Mouse (Mus musculus) liver, embryonic 13.5 days (tissue): ENCODE data around the gene Plekha7. TPM values are rescaled to one million over a fixed set of nuclear protein-coding genes. Genes with fewer than 3 reads are reported as not detected.

ENCODE experiments used
- ATAC-seq: fragments of 200-750 bp; cut with Nextera tagmentation; 2 replicates; pipeline ENCODE4 v1.8.0; 2017; ENCODE audit warnings: low read depth, mild to moderate bottlenecking, moderate number of reproducible peaks, moderate library complexity
- DNase-seq: peaks from one replicate; pipeline ENCODE4 v3.0.0; 2022
- H3K27ac ChIP-seq: fragments of 300-500 bp; sonication (generic); 2 replicates; pipeline ENCODE4 v1.5.1; 2015; ENCODE audit warnings: moderate library complexity, mild to moderate bottlenecking, inconsistent platforms
- H3K27me3 ChIP-seq: fragments of 300-500 bp; sonication (generic); 2 replicates; pipeline ENCODE4 v1.6.1; 2015; ENCODE audit warnings: mild to moderate bottlenecking, inconsistent platforms
- H3K36me3 ChIP-seq: fragments of 300-500 bp; sonication (generic); 2 replicates; pipeline ENCODE4 v1.6.1; 2015; ENCODE audit warnings: mild to moderate bottlenecking, inconsistent platforms
- H3K4me1 ChIP-seq: fragments of 300-500 bp; sonication (generic); replicated peaks from 2 replicates; pipeline ENCODE4 v1.6.1; 2015; ENCODE audit warnings: inconsistent platforms
- H3K4me2 ChIP-seq: fragments of 300-500 bp; sonication (generic); 2 replicates; pipeline ENCODE4 v1.6.1; 2015; ENCODE audit warnings: inconsistent platforms, mild to moderate bottlenecking, moderate library complexity
- H3K4me3 ChIP-seq: fragments of 300-500 bp; sonication (generic); replicated peaks from 2 replicates; pipeline ENCODE4 v1.5.1; 2015; ENCODE audit warnings: mild to moderate bottlenecking, inconsistent platforms
- H3K9ac ChIP-seq: fragments of 300-500 bp; sonication (generic); 2 replicates; pipeline ENCODE4 v1.6.1; 2015; ENCODE audit warnings: mild to moderate bottlenecking, inconsistent platforms
- H3K9me3 ChIP-seq: fragments of 300-500 bp; sonication (generic); replicated peaks from 2 replicates; pipeline ENCODE4 v1.6.1; 2016; ENCODE audit warnings: inconsistent platforms
- WGBS: fragments of 180-500 bp; shearing (Covaris S2); methylation state at CpG from one replicate; pipeline ENCODE4 v1.1.7; 2015; ENCODE audit not compliant: insufficient replicate concordance; 5-methylcytosine and 5-hydroxymethylcytosine counted together
- polyA plus RNA-seq: library from polyadenylated mRNA; unstranded; fragments of >200 nt; fragmentation: Nextera tagmentation; extraction: Ambion mirVana; gene quantifications from 2 replicates; pipeline ENCODE4 v1.2.1, GENCODE M21; 2015

Gene Plekha7
- polyA plus RNA-seq, 1 experiment from 2014 or later, result 2.5 TPM

DNA sequence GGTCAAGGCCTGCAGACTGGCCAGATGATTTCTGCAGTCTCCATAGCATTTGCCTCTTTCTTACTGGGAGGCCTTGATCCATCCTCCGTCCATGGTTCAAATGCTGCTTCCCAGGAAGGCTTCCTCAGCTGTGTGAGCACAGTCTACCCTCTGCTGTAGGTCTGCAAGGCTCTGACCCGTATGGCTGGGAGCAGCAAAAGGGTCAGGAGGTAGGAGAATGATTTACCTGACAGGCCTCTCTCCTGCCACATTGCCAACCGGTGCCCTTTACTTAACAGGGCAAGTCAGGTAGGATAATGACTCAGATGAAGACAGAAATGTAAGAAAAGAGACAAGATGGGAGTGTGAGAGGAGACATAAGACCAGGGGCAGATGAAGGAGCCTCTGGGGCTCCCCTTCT, 129.3 kb downstream of the Plekha7 start:
- no peaks in the 10 kb centered on the region for H3K4me1 ChIP-seq
- no peaks in the 10 kb centered on the region for H3K9me3 ChIP-seq
- no peaks in the 10 kb centered on the region for H3K27me3 ChIP-seq
- H3K9ac ChIP-seq, result no peak overlapping the region
- ATAC-seq (no peak), DNase-seq (no peak)
- H3K4me2 ChIP-seq, result no peak overlapping the region
- WGBS, result 57% methylated on average over 3 of the region's 3 CpGs
- H3K36me3 ChIP-seq, result no peaks in the 10 kb centered on the region
- H3K27ac ChIP-seq, result no peak overlapping the region
- no peak overlapping the region for H3K4me3 ChIP-seq

DNA sequence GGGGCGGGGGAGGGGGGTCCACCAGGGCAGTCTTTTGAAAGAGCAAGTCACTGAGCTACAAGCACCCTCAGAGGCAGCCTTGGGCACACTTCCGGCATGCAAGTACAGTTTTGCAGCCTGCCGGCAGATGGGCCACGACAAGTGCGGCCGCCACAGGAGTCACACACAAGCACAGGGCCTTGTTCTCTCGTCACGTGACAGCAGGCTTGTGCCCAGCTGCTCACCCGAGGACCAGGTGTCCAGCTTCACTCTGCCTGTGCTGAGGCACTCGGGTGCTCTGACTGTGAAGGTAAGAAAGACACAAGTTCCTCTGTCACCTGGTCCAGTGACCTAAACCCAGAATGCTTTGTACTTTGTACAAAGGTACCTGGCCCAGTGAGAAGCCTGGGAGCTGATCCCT, 135.4 kb downstream of the Plekha7 start:
- H3K27me3 ChIP-seq, result no peaks in the 10 kb centered on the region
- 74% methylated on average over 10 of the region's 10 CpGs for WGBS
- no peaks in the 10 kb centered on the region for H3K9me3 ChIP-seq
- no peak overlapping the region for H3K4me3 ChIP-seq
- no peaks in the 10 kb centered on the region for H3K4me1 ChIP-seq
- no peak overlapping the region for H3K9ac ChIP-seq
- no peak for DNase-seq
- no peak overlapping the region for H3K27ac ChIP-seq
- no peaks in the 10 kb centered on the region for H3K36me3 ChIP-seq
- H3K4me2 ChIP-seq, result no peak overlapping the region
- ATAC-seq, result no peak

DNA sequence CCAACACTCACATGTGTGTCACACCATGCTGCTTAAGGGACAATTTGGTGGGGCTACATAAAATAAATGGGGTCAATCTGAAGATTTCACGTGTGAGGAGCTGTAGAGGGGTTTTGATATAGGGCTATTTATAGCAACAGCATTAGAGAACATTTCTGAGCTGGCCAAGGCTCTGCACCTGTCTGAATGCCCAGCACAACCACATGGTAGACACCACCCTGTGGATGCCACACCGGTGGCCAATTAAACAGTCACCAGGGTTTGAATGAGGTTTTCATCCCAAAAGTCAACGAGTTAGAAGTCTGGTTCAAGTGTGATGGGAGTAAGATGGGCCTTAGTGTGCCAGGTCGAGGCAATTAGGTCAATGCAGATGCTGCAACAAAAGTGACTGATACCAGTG, 138.8 kb downstream of the Plekha7 start:
- Histone ChIP-seq H3K9ac (no peak overlapping the region), H3K36me3 (no peaks in the 10 kb centered on the region), H3K9me3 (no peaks in the 10 kb centered on the region), H3K4me1 (no peaks in the 10 kb centered on the region), H3K27me3 (no peaks in the 10 kb centered on the region), H3K27ac (no peak overlapping the region), H3K4me3 (no peak overlapping the region), H3K4me2 (no peak overlapping the region)
- ATAC-seq, result no peak
- no peak for DNase-seq
- WGBS, result 50% methylated on average over 4 of the region's 4 CpGs

DNA sequence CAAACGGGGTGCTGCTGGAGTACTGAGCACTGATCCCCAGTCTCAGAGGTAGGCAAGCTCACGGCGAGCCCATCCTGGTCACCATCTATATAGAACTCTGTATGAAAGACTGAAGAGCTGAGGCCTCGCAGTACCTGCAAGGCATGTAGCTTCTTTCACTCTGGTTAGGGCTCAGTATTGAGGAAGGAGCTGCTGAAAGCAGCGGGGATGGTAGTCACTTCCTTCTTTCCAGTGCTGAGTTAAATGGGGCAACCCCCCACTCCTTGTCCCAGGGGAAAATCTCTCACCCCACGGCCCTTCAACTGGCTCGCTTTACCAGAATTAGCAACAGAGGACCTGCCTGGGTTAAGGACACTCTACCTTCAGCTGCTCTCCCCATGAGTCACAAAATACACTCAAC, 140.0 kb downstream of the Plekha7 start:
- WGBS, result 65% methylated on average over 7 of the region's 7 CpGs
- no peak overlapping the region for H3K4me2 ChIP-seq
- H3K9me3 ChIP-seq, result no peaks in the 10 kb centered on the region
- ATAC-seq (no peak), DNase-seq (no peak)
- H3K4me1 ChIP-seq, result no peaks in the 10 kb centered on the region
- H3K27me3 ChIP-seq, result no peaks in the 10 kb centered on the region
- 0 out of 2 replicates have a peak, but pooled peaks cover 5% of the 10 kb centered on the region for H3K36me3 ChIP-seq
- H3K9ac ChIP-seq, result no peak overlapping the region
- no peak overlapping the region for H3K27ac ChIP-seq
- no peak overlapping the region for H3K4me3 ChIP-seq

DNA sequence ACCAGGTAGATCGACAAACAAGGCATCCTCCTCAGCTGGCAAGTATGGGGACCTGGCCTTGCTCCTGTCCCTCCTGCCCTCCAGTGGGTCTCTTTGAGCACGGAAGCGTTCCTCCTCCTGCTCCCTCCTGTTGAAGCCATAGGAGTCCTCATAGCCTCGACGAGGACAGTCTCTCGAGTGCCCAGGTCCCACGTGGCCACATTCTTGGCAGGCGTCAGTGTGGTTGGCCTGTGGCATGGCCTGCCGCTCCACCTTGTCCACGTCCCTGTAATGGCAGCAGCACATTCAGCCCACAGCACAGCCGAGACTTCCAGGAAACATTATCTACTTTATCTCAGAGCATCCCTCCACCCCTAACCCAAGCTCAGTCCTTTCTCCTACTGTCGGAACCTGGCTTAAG, 143.9 kb downstream of the Plekha7 start:
- H3K27ac ChIP-seq, result no peak overlapping the region
- ATAC-seq (no peak), DNase-seq (no peak)
- H3K36me3 ChIP-seq, result 0 out of 2 replicates have a peak, but pooled peaks cover 5% of the 10 kb centered on the region
- no peak overlapping the region for H3K9ac ChIP-seq
- no peak overlapping the region for H3K4me3 ChIP-seq
- no peaks in the 10 kb centered on the region for H3K27me3 ChIP-seq
- H3K4me1 ChIP-seq, result no peaks in the 10 kb centered on the region
- H3K4me2 ChIP-seq, result no peak overlapping the region
- H3K9me3 ChIP-seq, result no peaks in the 10 kb centered on the region
- 70% methylated on average over 12 of the region's 12 CpGs for WGBS

DNA sequence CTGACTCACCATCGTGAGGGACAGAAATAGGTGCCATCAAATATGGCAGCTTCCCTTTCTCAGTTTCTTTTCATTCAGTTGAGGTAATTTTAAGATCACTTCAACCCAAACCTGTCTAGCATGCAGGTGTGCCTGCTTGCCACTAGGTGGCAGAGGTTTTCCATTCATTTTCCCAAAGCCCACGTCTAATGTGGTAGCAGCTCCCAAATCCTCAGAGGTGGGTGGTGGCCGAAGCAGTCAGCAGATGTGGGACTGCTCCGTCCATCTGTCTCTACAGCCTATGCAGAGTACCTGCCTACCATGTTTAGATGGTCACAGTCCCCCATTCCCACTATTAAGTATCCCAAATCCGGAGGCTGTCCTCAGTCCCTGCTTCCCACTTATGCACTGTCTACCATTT, 146.6 kb downstream of the Plekha7 start:
- no peak overlapping the region for H3K9ac ChIP-seq
- no peaks in the 10 kb centered on the region for H3K27me3 ChIP-seq
- no peak overlapping the region for H3K27ac ChIP-seq
- no peaks in the 10 kb centered on the region for H3K9me3 ChIP-seq
- H3K4me3 ChIP-seq, result no peak overlapping the region
- ATAC-seq, result no peak
- WGBS, result 15% methylated on average over 5 of the region's 5 CpGs
- H3K4me1 ChIP-seq, result no peaks in the 10 kb centered on the region
- 0 out of 2 replicates have a peak, but pooled peaks cover 5% of the 10 kb centered on the region for H3K36me3 ChIP-seq
- no peak for DNase-seq
- H3K4me2 ChIP-seq, result no peak overlapping the region

DNA sequence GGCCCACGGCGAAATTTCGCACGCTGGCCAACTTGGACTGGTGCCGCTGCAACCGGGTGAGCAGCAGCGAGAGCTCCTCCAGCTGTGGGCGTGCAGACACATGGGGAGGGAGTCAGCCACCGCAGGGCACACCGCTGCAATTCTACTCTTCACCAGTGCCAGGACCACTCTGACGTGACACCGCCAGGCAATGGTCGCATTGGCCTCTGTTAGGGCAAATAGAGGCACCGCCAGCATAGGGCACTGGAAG, 151.4 kb downstream of the Plekha7 start:
- H3K27ac ChIP-seq, result no peak overlapping the region
- DNase-seq (no peak), ATAC-seq (no peak)
- H3K9me3 ChIP-seq, result no peaks in the 10 kb centered on the region
- 70% methylated on average over 14 of the region's 14 CpGs for WGBS
- no peak overlapping the region for H3K4me3 ChIP-seq
- H3K36me3 ChIP-seq, result no peaks in the 10 kb centered on the region
- no peaks in the 10 kb centered on the region for H3K27me3 ChIP-seq
- no peaks in the 10 kb centered on the region for H3K4me1 ChIP-seq
- H3K9ac ChIP-seq, result no peak overlapping the region
- no peak overlapping the region for H3K4me2 ChIP-seq

DNA sequence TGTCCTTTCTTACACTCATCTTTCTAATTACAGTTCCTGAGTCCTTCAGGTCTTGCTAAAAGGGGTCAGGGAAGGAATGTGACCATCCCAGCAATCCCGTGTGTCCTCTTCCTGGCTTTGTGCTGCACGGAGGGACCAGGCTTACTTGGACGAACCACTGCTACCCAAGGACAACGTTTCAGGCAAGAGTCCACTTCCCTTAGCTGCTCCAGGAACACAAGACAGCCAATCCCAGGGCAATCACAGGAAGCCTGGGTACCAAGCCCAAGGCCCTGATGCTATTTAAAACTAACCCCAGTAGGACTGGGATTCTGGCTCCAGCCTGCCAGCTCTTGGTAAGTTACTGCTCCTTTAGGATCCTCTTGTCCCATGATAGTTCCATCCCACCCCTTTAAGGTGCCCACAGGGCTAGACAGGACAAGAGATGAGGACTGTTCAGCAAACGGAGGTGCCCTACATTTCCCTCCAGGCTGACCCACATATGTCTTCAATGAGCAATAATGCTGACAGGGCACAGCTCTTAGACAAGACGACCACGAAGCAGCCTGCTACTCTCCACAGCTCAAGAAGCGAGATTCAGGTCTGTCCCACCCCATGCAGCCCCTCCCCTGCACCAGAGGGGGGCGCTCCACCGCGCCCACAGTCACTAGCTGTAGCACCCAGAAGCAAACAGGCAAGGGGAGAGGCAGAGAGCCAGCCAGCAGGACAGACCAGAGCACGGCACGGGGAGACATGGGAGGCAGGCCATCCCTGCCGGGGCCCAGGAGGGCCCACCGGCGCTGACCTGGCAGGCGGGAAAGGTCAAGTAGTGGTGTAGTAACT, 151.9 kb downstream of the Plekha7 start:
- H3K36me3 ChIP-seq, result no peaks in the 10 kb centered on the region
- no peak overlapping the region for H3K4me2 ChIP-seq
- H3K27ac ChIP-seq, result no peak overlapping the region
- H3K27me3 ChIP-seq, result no peaks in the 10 kb centered on the region
- no peak overlapping the region for H3K4me3 ChIP-seq
- DNase-seq, result no peak
- no peaks in the 10 kb centered on the region for H3K9me3 ChIP-seq
- WGBS, result 50% methylated on average over 17 of the region's 17 CpGs
- ATAC-seq, result no peak
- no peaks in the 10 kb centered on the region for H3K4me1 ChIP-seq
- H3K9ac ChIP-seq, result no peak overlapping the region

DNA sequence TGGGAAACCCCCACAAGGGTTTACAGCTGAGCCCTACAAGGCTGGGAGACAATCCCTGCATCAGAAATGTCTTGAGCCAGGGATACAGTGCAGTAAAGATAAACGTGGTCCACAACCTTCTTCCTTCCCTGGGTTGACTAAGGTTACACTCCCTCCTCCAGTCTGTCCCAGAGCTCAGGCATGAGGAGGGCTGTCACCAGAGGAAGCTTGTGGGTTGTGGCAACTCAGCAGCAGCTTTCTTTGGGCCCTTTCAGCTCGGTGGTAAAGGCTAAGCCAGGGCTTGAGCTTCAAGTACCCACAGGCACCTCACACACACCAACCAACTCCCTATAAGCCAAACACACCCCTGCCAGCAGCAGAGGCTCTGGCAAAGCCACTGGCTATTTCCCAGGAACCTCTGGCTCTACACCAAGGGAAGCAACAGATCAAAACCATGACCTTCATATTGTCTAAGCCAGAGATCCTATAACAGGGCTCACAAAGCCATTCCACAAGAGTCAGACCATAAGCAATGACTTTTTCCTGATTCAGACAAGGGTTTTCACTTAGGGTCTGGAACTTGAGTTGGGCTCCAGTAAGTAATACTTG, 154.3 kb downstream of the Plekha7 start:
- WGBS, result 8% methylated on average over 2 of the region's 2 CpGs
- Histone ChIP-seq H3K4me1 (no peaks in the 10 kb centered on the region), H3K4me2 (no peak overlapping the region), H3K27me3 (no peaks in the 10 kb centered on the region), H3K4me3 (no peak overlapping the region), H3K9ac (no peak overlapping the region), H3K27ac (no peak overlapping the region), H3K9me3 (no peaks in the 10 kb centered on the region), H3K36me3 (no peaks in the 10 kb centered on the region)
- ATAC-seq (no peak), DNase-seq (no peak)

DNA sequence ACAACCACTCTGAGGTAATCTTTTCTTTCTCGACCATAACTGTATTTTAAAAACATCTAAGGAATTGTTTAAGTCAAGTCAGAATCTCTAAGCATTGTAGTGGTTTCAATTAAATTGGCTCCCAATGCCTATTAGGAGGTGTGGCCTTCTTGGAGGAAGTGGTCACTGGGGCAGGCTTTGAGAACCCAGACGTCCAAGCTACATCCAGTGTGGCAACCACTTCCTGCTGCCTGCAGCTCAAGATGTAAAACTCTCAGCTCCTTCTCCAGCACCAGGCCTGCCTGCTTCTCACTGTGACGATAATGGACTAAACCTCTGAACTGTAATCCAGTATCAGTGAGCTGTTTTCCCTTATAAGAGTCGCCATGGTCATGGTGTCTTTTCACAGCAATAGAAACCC, 158.6 kb downstream of the Plekha7 start:
- DNase-seq, result no peak
- Histone ChIP-seq H3K9me3 (no peaks in the 10 kb centered on the region), H3K9ac (no peak overlapping the region), H3K4me3 (no peak overlapping the region), H3K36me3 (no peaks in the 10 kb centered on the region), H3K27ac (no peak overlapping the region), H3K4me1 (no peaks in the 10 kb centered on the region), H3K27me3 (no peaks in the 10 kb centered on the region), H3K4me2 (no peak overlapping the region)
- ATAC-seq, result no peak
- 26% methylated on average over 4 of the region's 4 CpGs for WGBS

DNA sequence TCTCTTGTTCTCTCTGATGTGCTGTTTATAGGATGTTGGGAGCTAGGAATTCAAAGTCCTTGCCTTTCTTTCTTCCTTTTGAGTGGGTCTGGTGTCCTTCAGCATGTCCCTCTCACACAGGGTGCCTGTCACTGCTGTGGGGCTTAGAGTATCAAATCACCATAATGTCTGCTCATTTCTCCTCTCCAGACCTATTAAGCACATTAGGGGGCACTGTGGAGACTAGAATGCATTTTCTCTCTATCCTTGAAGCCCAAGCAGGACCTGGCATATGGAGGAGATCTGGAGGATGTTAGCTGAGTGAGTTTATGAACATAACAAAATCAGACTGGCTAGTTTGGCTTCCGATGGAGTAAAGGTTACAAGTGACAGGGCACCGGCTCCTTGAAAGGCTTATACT, 161.1 kb downstream of the Plekha7 start:
- no peaks in the 10 kb centered on the region for H3K9me3 ChIP-seq
- no peaks in the 10 kb centered on the region for H3K4me1 ChIP-seq
- no peak overlapping the region for H3K4me2 ChIP-seq
- DNase-seq, result no peak
- no peaks in the 10 kb centered on the region for H3K27me3 ChIP-seq
- no peak overlapping the region for H3K27ac ChIP-seq
- no peaks in the 10 kb centered on the region for H3K36me3 ChIP-seq
- H3K4me3 ChIP-seq, result no peak overlapping the region
- H3K9ac ChIP-seq, result no peak overlapping the region
- WGBS, result 64% methylated on average over 2 of the region's 2 CpGs
- no peak for ATAC-seq

DNA sequence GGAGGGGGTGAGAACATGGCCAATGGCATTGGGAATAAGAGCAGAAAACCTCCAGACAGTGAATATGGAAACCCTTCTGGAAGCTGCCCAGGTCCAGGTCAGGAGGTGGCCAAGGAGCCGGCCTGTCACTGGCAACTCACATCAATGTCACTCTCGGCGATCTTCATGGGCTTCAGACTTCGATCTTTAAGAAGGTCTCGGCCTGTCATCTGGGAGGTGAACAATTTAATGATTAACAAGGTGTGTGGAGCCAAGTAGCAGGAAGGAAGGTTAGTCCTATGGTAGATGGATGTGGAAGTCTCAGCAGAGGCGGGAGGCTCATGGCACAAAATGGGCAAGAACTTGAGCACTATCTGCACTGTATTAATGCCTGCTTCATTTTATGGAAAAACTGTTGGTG, 163.1 kb downstream of the Plekha7 start:
- Histone ChIP-seq H3K4me1 (no peaks in the 10 kb centered on the region), H3K4me3 (no peak overlapping the region), H3K36me3 (no peaks in the 10 kb centered on the region), H3K9ac (no peak overlapping the region), H3K27ac (no peak overlapping the region), H3K27me3 (no peaks in the 10 kb centered on the region), H3K4me2 (no peak overlapping the region), H3K9me3 (no peaks in the 10 kb centered on the region)
- DNase-seq (no peak), ATAC-seq (no peak)
- WGBS, result 81% methylated on average over 6 of the region's 6 CpGs
